Mouse (Mus musculus): ENCODE results near the gene Gm44973. TPM values are rescaled to one million over a fixed set of nuclear protein-coding genes. Genes with fewer than 3 reads are reported as not detected.
"Not testable (repeated sequence)": the region's sequence is repeated elsewhere in the genome, so short reads cannot be mapped to it uniquely, and the experiment has no call there.

Gene Gm44973
- polyA plus RNA-seq, 1 experiment from 2014 or later: 0.15 TPM

DNA sequence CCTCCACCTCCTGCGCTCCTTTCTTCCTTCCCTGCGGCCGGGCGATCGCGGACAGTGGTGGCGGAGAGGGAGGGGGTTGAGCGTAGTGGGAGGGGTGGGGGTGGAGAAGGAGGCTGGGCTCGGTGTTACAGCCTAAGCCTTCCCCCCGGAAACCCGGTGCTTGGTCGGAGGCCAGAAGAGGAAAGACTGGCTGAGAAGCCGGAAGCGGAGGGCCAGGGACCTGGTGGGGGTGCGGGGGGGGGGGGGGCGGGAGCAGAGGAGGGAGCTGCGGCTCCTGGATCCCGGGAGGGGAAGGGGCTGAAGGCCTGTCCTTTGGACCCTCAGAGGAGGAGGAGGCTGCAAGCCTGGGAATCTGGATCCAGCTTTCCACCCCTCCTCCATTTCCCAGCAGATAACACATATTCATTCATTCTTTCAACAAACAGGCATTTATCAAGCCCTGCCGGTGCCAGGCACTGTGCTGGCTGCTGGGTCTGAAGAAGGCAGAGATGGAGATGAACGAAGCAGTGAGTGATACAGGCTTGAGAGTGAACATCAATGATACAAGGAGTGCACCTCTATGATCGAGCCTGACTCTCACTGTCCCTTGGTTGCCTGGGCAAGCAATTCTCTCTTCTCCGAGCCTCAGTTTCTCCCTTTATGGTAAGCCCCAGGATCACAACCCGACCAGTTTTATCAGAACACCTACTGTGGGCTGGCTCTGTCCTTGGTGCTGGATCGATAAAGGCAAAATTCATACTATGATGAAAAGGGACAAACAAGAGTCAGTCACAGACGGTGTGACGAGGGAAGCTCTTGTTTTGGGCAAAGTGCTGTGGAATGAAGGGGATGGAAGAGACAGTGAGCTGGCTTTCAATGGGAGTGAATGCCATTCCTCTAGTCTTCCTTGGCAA, 19.0 kb upstream of the Gm44973 start, which contains the start of gene Zfp579:
Gene Zfp579, minus strand, starts transcription at position 156 of the 893 bp plus-strand sequence.
- 4% methylated on average over 20 of the region's 26 CpGs for WGBS
- H3K4me3 ChIP-seq (replicated peaks): peak within 1 kb of the TSS; percentile 73
- peaks cover 23% of the 10 kb centered on the region for H3K36me3 ChIP-seq
- H3K9me3 ChIP-seq (replicated peaks): no peaks in the 10 kb centered on the region
- H3K27me3 ChIP-seq (replicated peaks): no peaks in the 10 kb centered on the region
- H3K4me2 ChIP-seq: peak within 1 kb of the TSS; percentile 77
- peak; percentile 88 for ATAC-seq (ENCODE audit: low FRiP score)
- H3K27ac ChIP-seq (replicated peaks): peak within 1 kb of the TSS; percentile 90
- H3K9ac ChIP-seq (replicated peaks): peak within 1 kb of the TSS; percentile 81
- peaks cover 41% of the 10 kb centered on the region for H3K4me1 ChIP-seq

DNA sequence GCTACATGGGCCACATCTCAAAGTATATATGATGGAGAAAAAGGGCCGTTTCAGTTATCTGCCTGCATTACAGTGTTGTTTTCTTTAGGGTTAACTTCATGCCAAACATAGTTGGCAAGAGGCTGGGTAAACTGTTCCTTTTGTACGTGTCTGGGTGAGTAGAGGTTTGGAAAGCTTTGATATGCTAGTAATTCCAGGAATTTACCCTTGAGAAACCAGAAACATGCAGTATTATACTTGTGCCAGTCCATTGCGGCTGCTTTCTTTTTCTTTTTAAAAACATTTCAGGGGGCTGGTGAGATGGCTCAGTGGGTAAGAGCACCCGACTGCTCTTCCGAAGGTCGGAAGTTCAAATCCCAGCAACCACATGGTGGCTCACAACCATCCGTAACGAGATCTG, 18.4 kb upstream of the Gm44973 start:
- Histone ChIP-seq H3K9me3 (replicated peaks) (no peaks in the 10 kb centered on the region), H3K9ac (replicated peaks) (peak overlapping the region; percentile 81), H3K27me3 (replicated peaks) (no peaks in the 10 kb centered on the region), H3K4me2 (peak overlapping the region; percentile 77), H3K36me3 (peaks cover 16% of the 10 kb centered on the region), H3K4me1 (peaks cover 41% of the 10 kb centered on the region), H3K4me3 (replicated peaks) (peak overlapping the region; percentile 73), H3K27ac (replicated peaks) (peak overlapping the region; percentile 90)
- no peak for ATAC-seq (ENCODE audit: low FRiP score)
- WGBS: 68% methylated on average over 6 of the region's 8 CpGs

DNA sequence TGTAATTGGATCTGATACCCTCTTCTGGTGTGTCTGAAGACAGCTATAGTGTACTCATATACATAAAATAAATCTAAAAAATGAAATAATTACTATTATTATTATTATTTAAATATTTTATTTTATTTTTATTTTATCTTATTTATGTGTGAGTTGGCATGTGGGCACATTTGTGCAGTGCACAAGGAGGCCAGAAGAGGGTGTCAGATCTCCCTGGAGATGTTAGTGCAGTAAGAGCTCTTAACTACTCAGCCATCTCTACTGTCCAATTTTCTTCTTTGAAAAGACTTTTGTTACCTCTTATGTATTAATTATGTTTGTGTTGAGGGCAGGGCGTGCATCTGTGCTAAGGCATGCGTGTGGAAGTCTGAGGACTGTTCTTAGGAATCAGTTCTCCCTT, 15.4 kb upstream of the Gm44973 start:
- H3K9me3 ChIP-seq (replicated peaks): no peaks in the 10 kb centered on the region
- no peak for ATAC-seq (ENCODE audit: low FRiP score)
- WGBS: 72% methylated on average over 2 of the region's 2 CpGs
- H3K9ac ChIP-seq (replicated peaks): no peak overlapping the region
- no peak overlapping the region for H3K4me2 ChIP-seq
- no peak overlapping the region for H3K4me3 ChIP-seq (replicated peaks)
- no peaks in the 10 kb centered on the region for H3K36me3 ChIP-seq
- no peaks in the 10 kb centered on the region for H3K27me3 ChIP-seq (replicated peaks)
- H3K27ac ChIP-seq (replicated peaks): no peak overlapping the region
- H3K4me1 ChIP-seq: peaks cover 13% of the 10 kb centered on the region

DNA sequence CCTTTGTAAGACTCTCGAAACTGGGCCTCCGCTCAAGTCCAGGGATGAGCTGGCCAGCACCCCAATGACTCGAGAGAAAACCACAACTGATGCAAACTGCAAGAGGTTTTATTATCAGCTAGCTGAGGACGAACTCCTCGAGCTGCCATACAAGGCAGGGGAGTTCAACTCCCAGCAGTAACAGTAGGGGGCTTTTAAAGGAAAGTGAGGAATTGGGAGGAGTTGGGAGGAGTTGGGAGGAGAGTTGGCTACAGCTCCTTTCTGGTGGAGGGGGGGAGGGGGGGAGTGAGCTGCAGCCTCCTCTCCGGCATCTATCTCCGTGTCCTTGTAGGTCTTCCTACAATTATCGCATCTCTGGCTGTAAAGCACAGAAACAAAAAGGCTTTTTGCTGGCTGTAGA, 12.4 kb upstream of the Gm44973 start:
- H3K4me2 ChIP-seq: not testable (repeated sequence)

DNA sequence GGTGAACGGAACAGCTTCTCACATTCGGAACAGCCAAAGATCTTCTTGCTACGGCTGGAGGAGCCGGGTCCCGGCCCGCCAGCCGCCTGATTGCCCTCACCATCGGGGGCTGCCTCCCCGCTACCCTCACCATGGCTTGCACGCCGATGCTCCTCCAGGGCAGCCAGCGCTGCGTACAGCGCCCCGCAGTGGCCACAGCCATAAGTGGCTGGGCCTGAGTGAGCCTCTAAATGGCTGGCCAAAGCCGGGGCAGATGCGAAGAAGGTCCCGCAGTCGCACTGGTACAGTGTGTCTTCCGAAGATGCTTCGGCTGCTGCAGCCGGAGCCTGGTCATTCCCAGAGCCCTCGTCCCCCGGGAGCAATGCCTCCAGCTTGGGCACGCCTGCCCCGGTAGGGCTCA, 7.1 kb upstream of the Gm44973 start:
- 95% methylated on average over 26 of the region's 26 CpGs for WGBS
- Histone ChIP-seq H3K4me1 (0 out of 2 replicates have a peak, but pooled peaks cover 2% of the 10 kb centered on the region), H3K27ac (replicated peaks) (no peak overlapping the region), H3K4me3 (replicated peaks) (no peak overlapping the region), H3K9me3 (replicated peaks) (no peaks in the 10 kb centered on the region), H3K9ac (replicated peaks) (no peak overlapping the region), H3K36me3 (peaks cover 63% of the 10 kb centered on the region), H3K4me2 (no peak overlapping the region), H3K27me3 (replicated peaks) (no peaks in the 10 kb centered on the region)
- ATAC-seq (ENCODE audit: low FRiP score): no peak

More for the DNA sequence above, 12.4 kb upstream of the Gm44973 start:
- not testable (repeated sequence) for H3K4me3 ChIP-seq (replicated peaks); ATAC-seq (ENCODE audit: low FRiP score); H3K9ac ChIP-seq (replicated peaks); H3K27ac ChIP-seq (replicated peaks); H3K4me1 ChIP-seq; H3K9me3 ChIP-seq (replicated peaks); H3K27me3 ChIP-seq (replicated peaks)
- 71% methylated on average over 8 of the region's 8 CpGs for WGBS
- peaks cover 14% of the 10 kb centered on the region for H3K36me3 ChIP-seq

DNA sequence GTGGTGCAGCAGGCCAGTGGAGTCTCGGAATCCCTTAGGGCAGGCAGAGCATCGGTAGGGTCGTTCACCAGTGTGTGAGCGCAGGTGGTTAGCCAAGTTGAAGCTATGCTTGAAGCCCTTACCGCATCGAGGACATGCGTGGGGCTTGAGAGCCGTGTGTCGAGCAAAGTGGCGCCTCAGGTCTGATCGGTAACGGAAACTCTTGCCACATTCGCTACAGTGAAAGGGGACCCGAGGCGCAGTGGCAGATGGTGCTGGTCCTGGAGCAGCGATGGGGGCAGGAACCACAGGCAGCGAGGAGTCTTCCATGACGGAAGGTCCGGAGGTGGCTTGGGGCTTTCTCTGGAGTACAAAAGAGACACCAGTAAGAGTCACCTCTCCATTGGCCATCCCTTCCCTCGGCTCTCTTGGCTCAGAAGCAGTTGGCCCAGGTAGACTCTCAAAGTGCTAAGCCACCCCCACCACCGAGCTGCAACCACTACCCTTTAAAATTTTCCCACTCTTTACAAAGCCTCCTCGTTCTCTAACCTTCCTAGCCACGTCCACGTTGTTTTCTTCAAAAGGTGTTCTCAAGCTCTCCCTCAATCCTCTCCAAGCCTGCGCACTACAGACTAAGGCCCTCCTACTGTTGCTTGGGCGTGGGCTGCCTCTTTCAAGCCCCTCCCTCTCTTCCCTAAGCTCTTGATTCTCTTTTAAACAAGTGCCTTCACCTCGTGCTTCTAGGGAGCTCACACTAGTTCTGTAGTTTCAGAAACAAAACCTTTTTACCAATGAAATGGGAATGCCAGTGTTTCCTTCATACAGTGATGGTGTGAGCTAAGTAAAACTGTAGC, 2.4 kb upstream of the Gm44973 start:
- Histone ChIP-seq H3K9me3 (replicated peaks) (no peaks in the 10 kb centered on the region), H3K27ac (replicated peaks) (no peak overlapping the region), H3K9ac (replicated peaks) (no peak overlapping the region), H3K27me3 (replicated peaks) (no peaks in the 10 kb centered on the region), H3K4me3 (replicated peaks) (no peak overlapping the region), H3K4me1 (peaks cover 16% of the 10 kb centered on the region), H3K4me2 (peak overlapping the region; percentile 69; the same call in 1 of the 2 replicates), H3K36me3 (peaks cover 48% of the 10 kb centered on the region)
- 94% methylated on average over 27 of the region's 27 CpGs for WGBS
- ATAC-seq (ENCODE audit: low FRiP score): no peak

DNA sequence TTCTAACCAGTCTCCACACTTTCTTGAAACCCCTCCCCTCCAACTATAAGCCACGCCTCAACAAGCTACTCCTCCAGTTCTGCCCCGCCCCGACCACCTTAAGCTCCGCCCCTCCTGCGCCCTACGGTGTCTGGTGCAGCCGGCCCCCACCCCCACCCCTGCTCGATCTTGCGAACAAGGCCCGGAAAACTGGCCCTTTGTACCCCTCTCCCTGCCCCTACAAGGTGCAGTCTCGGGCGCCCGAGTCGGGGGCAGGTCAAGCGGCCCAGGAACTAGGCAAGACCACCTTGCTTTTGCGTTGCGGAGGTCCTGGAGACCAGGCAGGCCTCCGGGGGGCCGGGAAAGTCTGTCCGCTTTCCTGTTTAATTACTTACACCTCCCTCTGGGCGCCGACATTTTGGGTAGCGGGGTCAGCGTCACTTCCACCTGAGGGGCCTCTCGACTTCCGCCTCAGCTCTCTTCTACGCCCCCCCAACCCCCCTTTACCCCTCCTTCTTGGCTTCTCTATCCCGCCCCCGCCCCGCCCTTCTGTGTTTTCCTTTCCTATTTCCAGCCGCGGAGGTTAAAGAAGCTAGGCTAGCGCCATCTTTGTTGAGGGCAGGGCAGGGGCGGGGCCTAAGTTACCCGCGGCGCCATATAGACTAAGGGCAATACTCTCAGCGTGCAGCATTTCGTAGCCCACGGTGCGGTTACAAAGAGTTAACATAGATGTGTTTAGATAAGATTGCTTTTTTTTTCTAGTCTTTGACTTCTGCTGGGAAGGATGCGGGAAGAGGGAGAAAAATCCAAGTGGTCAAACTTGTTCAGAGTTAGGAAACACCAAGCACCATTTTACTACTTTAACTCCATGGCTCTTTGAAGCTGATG, 812 bp upstream of the Gm44973 start, which contains the start of the genes Zfp524 and Fiz1:
Gene Zfp524, plus strand, starts transcription at position 165 of the 867 bp plus-strand sequence.
Gene Fiz1, minus strand, starts transcription at position 447 of the 867 bp plus-strand sequence.
- Histone ChIP-seq H3K9ac (replicated peaks) (peak within 1 kb of the TSS; percentile 79), H3K36me3 (peaks cover 32% of the 10 kb centered on the region), H3K9me3 (replicated peaks) (no peaks in the 10 kb centered on the region), H3K4me3 (replicated peaks) (peak within 1 kb of the TSS; percentile 72), H3K27me3 (replicated peaks) (no peaks in the 10 kb centered on the region), H3K4me1 (peaks cover 19% of the 10 kb centered on the region), H3K4me2 (peak within 1 kb of the TSS; percentile 69), H3K27ac (replicated peaks) (peak within 1 kb of the TSS; percentile 99)
- peak; percentile 86 for ATAC-seq (ENCODE audit: low FRiP score)
- WGBS: under 1% methylated on average over 42 of the region's 42 CpGs

DNA sequence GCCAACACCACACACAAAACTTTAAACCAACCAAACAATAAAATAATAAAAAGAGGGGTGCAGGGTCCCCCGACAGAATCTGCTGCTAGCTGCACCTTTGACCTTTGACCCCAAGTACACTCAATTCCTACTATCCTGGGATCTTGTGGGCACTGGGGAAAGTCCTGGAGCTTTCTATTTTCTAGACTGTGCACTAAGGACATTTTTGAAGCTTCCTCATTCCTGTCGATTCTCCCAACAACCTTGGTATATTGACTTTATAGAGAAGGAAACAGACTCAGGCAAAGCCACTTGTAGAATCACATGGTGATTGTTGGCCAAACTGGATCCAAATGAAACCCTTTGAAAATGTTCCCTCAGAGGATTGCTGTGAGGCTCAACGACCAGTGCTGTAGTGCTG, 761 bp downstream of the Gm44973 start:
- Histone ChIP-seq H3K36me3 (peaks cover 17% of the 10 kb centered on the region), H3K4me3 (replicated peaks) (peak overlapping the region; percentile 72), H3K27me3 (replicated peaks) (no peaks in the 10 kb centered on the region), H3K9me3 (replicated peaks) (no peaks in the 10 kb centered on the region), H3K27ac (replicated peaks) (peak overlapping the region; percentile 99), H3K9ac (replicated peaks) (peak overlapping the region; percentile 64), H3K4me1 (peaks cover 25% of the 10 kb centered on the region), H3K4me2 (peak overlapping the region; percentile 69)
- no peak for ATAC-seq (ENCODE audit: low FRiP score)
- 47% methylated on average over 3 of the region's 3 CpGs for WGBS

DNA sequence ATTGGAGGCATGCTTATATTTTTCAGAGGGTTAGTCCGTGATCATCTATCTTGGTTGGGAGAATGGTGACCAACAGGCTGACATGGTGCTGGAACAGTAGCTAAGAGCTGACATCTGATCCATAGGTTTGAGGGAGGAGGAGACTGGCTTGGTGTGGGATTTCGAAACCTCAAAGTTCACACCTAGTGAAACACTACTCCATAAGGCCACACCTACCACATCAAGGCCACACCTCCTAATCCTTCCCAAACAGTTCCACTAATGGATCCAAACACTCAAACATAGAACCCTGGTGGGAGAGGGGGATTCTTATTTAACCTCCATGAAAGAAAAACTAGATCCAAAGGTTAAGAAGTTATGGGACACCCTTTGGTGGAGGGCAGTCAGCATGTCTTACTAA, 1.6 kb downstream of the Gm44973 start:
- 100% methylated on average over 2 of the region's 2 CpGs for WGBS
- peaks cover 9% of the 10 kb centered on the region for H3K36me3 ChIP-seq

DNA sequence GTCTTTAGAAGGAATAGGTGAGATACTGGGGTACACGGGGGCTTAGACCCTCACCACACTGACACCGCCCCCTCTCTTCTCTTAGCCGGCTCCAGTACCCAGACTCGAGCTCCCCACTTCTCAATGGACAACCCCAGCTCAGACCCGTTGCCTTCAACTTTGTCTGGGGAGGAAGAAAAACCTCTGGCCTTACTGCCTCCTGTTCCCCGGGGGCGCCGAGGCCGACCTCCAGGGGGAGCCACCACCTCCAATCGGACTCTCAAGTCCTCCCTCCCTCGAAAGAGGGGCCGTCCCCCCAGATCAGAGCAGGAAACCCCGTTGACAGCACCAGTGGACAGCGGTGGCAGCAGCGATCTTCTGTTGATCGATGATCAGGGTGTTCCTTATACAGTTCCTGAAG, 2.1 kb downstream of the Gm44973 start:
- H3K4me3 ChIP-seq (replicated peaks): no peak overlapping the region
- no peaks in the 10 kb centered on the region for H3K27me3 ChIP-seq (replicated peaks)
- H3K4me2 ChIP-seq: no peak overlapping the region
- peaks cover 37% of the 10 kb centered on the region for H3K4me1 ChIP-seq
- 93% methylated on average over 16 of the region's 16 CpGs for WGBS
- no peak overlapping the region for H3K27ac ChIP-seq (replicated peaks)
- no peaks in the 10 kb centered on the region for H3K9me3 ChIP-seq (replicated peaks)
- H3K9ac ChIP-seq (replicated peaks): no peak overlapping the region
- no peak for ATAC-seq (ENCODE audit: low FRiP score)
- H3K36me3 ChIP-seq: peaks cover 8% of the 10 kb centered on the region

More for the DNA sequence above, 1.6 kb downstream of the Gm44973 start:
- H3K4me3 ChIP-seq (replicated peaks): no peak overlapping the region
- ATAC-seq (ENCODE audit: low FRiP score): no peak
- no peak overlapping the region for H3K9ac ChIP-seq (replicated peaks)
- H3K4me2 ChIP-seq: no peak overlapping the region
- H3K27me3 ChIP-seq (replicated peaks): no peaks in the 10 kb centered on the region
- H3K9me3 ChIP-seq (replicated peaks): no peaks in the 10 kb centered on the region
- peaks cover 33% of the 10 kb centered on the region for H3K4me1 ChIP-seq
- no peak overlapping the region for H3K27ac ChIP-seq (replicated peaks)

DNA sequence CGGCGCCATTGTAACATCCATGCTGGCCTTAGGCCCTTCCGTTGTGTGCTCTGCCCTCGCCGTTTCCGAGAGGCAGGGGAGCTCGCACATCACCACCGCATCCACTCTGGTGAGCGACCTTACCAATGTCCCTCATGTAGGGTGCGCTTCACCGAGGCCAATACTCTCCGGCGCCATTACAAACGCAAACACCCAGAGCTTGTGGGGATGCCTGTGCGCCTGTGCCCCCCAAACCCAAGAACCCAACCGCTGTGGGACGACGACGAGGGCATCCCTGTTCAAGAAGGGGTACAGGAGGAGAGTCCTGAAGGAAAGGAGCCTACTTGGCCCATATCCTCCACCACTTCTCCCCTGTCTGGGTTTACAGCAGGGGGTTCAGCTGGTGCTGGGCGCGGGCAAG, 2.6 kb downstream of the Gm44973 start:
- peaks cover 43% of the 10 kb centered on the region for H3K4me1 ChIP-seq
- no peak overlapping the region for H3K27ac ChIP-seq (replicated peaks)
- H3K27me3 ChIP-seq (replicated peaks): no peaks in the 10 kb centered on the region
- H3K4me3 ChIP-seq (replicated peaks): no peak overlapping the region
- no peak for ATAC-seq (ENCODE audit: low FRiP score)
- no peak overlapping the region for H3K9ac ChIP-seq (replicated peaks)
- H3K4me2 ChIP-seq: no peak overlapping the region
- peaks cover 9% of the 10 kb centered on the region for H3K36me3 ChIP-seq
- no peaks in the 10 kb centered on the region for H3K9me3 ChIP-seq (replicated peaks)
- whole genome bisulfite sequencing: 99% methylated on average over 21 of the region's 21 CpGs

Measured in neural tube, embryonic 15.5 days (tissue).